Mouse (Mus musculus) layer of hippocampus, adult 9-10 months (tissue): ENCODE results near the gene Mgarp.
"Not testable (repeated sequence)": the region's sequence is repeated elsewhere in the genome, so short reads cannot be mapped to it uniquely, and the experiment has no call there.

Experiments
- DNase-seq: peaks from one replicate; pipeline ENCODE4 v3.0.0; 2022; ENCODE audit warnings: low spot score

The Mgarp gene

DNA sequence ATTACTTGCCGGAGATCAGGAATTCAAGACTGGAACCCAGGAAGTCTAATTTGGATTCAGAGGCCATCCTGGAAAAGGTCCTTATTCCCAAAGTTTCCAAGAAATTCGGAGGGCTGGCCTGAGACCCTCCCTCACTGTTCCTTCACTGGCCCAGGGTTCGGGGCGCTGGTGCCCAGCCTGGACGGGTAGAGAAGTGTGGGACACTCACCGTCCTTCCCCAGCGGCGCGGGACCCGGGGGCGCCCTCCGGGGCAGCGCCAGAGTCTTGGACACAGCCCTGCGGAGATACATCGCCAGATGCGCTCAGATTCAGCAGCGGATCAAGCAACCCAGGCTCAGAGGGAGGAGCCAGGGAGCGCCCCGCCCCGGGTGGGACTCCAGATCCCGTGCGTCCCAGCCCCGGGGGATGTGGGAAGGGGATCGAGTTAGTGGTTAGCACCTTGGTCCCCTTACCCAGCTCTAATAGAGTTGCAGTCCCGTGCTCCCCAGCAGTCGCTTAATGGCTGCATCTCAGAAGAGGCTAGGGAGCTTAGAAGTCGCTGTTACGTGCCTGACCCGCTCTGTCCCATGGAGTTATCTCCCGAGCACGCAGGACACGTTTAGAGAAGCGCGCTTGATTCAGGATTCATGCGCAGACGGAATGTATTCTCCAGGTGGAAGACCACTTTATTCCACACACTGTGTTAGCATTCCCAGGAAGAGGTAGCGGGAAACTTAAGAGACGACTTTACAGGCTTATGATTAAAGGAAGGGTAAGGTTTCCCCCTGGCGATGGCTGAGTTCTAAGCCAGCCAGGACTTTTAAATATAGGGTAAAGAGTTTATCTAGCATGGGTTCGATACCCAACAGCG lies at the start of gene Mgarp:
TSS of gene Mgarp (minus strand) at position 520 of the 850 bp plus-strand sequence.
- no peak for DNase-seq

DNA sequence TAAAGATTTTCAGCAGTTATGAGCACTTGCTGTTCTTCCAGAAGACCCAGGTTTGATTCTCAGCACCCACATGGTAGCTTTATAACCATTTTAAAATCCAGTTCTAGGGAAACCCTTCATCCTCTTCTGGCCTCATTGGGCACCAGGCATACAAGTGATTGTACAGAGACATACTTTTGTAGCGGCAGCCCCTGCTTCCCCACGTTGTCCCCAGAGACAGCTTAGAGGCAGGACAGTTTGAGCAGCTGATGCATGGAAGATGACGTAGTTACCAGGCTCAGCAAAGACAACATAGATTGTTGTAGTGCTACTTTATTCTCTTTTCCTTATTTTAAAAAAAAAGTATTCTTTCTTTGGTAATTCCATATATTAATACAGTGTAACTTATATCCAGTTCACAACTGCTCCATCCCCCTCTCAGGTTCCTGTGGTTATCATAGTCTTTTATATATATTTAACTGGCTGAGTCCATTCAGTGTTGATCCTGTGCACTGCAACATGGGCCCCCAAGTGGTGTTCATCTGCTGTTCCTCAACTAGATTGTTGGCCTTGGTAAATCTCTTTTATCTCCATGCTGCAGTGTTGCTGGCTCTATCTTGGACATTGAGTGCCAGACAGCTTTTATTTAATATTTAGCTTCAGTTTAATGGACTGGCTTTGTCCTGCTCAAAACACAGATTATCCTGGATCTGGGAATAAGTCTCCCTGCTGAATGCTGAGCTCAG lies 38.5 kb upstream of the Mgarp start:
- no peak for DNase-seq

DNA sequence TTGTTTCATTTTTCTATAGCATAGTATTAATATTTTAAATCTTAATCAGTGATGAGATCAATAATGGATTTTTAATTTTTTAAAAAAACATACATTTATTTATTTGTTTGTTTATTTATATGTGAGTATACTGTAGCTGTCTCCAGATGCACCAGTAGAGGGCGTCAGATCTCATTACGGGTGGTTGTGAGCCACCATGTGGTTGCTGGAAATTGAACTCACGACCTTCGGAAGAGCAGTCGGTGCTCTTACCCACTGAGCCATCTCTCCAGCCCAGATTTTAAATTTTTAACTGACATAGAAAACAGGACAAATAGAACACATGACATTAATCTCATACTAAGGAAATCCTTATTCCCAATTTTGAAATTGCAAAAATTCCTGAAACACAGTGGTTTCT lies 37.8 kb upstream of the Mgarp start:
- DNase-seq: not testable (repeated sequence)

DNA sequence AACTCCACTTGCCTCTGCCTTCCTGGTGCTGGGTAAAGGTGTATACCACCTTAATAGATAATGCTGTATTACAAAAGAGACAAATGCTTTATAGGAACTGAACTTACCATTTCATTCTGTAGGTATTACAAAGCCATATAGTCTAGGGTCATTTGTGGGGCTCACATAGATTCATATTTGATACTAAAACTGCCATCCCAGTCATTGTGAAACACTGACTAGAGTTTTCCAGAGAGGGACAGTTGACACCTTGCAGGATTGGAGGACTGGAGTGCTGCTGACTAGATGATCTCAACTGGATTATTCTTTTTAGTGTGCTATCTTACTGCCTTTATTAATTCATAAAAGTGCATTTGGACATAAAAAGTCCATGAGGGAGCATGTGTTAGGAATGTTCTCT lies 28.9 kb upstream of the Mgarp start:
- no peak for DNase-seq

DNA sequence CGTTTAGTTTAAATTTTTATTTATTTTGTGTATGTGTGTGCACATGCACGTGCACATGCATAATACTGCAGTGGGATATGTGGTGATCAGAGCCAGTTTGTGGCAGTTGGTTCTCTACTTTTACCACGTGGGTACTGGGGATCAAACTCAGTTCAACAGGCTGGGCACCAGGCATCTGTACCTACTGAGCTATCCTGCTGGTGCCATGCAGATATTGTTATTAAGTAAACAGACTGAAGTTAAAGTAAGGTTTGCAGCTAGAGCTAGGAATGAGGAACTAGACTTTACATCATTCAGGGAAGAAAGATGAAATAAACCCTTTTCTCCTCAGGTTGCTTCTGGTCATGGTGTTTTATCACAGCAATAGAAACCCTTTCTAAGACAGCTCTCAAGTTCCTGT lies 25.4 kb upstream of the Mgarp start:
- no peak for DNase-seq

DNA sequence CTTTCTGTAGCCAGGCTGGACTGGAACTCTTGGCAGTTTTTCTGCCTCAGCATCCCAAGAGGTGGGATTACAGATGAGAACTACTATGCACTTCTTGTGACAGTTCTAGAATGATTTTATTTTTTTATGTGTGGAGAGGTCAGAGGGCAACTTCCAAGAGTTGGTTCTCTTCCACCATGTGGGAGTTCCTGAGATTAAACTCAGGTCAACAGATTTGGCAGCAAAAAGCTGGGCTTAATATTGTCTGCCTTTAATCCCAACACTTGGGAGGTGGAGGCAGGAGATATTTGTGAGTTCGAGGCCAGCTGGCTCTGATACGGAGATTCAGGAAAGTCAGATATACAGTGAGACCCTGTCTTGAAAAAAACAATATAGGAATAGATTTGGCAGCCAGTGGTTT lies 21.4 kb upstream of the Mgarp start:
- no peak for DNase-seq

DNA sequence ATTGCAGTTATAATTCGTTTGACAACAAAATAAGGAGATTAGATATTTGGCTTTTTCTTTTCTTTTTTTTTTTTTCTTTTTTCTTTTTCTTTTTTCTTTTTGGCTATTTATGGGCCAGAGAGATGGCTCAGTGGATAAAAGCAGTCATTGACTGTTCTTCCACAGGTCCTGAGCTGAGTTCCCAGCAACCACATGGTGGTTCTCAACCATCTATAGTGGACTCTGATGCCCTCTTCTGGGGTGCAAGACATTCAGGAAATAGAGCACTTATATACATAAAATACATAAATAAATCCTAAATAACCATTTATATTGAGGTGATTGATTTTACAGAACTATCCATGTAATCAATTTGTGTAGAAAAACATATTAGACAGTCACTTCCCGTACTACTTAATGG lies 20.9 kb upstream of the Mgarp start:
- DNase-seq: no peak

DNA sequence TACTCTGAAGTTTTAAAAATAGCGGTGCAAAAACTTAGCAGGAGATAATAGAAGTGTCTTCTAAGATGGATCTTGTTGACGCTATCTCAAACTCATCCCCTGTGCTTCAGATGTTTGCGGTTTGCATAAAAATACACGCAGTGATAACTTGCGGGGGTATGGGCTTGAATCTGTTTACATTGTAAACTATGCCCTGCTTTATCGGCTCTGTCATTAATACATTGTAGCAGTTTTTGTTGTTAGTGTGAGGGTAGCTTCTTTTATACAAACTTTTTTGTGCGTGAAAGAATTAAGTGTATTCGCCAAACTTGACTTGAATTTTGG lies 20.6 kb upstream of the Mgarp start:
- no peak for DNase-seq

DNA sequence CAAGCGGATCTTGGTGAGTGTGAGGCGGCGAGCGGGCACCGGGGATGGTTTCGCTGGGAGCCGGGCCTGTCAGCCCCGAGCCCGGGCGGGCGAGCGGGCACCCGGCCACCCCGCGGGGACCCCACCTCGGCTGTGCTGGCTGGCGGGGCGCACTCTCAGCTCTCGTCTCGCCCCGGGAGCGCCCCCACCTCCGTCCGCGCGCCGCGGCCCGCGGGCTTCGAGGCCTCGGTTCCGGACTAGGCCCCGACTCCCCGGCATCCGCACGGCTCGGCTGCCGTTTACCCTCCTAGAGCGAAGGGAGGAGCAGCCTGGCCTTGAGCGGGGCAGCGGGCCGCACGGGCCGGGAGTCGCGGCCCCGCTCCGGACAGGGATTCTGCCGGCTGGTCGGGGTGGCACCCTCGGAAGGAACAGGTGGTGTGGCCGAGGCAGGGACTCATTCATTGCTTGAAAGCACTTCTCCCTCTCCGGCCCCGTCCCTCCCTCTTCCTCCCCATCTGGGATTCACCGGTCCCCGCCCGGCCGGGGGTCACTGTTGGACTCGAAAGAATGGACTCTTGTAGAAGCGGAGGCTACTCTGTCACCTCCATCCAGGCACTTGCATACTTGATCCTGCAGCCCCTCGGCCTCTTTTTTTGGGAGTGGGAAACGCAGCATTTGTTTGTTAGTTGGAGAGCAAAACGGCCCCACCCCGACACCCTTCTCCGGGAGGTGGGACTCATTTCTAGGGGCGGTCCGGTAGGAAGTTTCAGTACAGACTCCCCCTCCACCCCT lies 20.0 kb upstream of the Mgarp start:
- no peak for DNase-seq

DNA sequence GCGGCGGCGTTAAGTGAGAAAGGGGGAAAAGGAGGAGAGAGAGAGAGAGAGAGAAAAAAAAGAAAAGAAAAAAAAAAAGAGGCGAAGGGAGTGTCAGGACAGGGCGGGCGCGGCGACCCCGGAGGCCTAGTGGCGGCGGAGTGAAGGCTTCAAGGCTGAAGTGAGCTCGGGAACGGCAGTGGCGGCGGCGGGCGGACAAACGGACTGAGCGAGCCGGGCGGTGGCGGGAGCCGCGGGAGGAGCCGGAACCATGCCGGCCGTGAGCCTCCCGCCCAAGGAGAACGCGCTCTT lies 19.5 kb upstream of the Mgarp start:
- DNase-seq: no peak

DNA sequence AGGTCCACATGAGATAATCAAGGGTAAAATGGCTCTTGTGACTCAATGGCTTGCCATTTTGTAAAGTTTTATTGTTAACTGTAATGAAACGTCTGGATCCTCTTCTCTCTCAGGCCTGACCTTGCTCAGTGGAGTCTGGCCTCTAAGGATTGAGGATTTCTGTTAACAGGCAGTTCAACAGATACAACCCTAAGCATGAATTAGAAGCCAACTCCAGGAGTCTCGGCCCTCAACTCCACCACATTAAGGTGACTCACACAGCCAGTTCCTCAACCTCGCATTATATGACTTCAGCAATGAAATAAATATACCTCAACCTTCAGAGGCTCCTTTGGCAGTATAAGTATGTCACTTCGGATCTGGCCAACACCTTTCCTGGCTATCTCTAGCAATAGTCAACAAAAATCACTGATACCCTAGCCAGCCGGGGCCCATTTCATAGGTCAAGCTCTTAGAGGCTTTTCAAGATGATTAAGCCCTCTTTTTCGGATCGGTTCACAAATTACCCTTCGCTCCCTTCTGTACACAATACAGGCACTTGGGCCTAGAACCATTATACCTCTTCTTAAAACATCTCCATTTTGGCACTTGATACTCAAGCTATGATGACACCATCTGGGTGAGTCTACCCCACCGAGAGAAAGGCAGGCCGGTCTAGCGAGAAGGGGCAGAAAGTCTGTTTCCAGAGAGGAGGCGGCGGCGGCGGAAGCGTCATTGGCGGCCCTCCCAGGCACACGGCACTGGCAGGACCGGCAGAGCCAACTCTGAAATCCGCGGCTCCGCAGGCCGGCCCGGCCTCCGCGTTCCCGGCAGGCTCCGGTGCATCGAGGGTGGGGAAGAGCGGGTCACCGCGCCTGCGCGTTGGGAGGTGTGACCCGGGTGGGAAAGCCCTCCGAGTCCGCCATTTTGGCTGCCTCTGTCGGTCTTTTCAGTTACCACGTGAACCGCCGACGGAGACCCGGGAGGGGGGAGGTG lies 18.8 kb upstream of the Mgarp start, which contains the start of gene Naa15:
TSS of gene Naa15 (plus strand) at position 51 of the 975 bp plus-strand sequence.
- peak; percentile 73 for DNase-seq

DNA sequence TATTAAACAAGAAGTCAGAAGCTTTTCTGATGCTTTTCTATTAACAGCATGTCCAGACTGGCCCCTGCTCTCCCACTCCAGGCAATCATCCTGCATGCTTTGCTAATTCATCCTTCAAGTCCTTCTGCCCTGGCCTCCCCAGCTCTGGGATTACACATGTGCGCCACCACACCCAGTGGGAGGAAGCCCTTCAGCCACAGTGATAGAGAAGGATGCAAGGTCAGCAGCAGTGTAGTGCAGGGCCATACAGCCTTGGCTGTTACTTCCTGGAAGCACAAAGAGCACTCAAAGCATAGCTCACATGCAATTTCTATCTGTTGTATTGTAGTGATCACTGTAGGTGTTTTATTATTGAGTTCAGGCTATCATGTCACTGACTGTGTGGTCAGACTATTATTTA lies 16.7 kb upstream of the Mgarp start:
- DNase-seq: no peak

DNA sequence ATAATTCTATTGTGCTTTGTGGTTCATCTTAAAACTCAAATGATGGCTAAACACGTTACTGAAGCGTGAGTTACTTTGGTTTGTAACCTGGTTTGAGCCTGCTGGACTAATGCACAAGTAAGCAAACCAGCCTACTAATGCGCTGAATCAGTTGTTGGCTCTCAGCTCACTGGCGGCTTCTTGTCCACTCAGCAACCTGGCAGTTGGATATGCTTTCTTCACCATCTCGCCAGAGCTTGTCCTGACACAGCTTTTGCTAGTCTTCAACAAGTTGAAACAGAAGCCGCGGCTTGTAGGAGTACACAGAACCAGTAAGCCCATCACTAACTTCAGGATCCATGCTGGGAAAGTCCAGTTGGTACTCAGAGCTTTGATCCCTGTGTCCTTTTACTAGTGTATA lies 15.9 kb upstream of the Mgarp start:
- DNase-seq: no peak

DNA sequence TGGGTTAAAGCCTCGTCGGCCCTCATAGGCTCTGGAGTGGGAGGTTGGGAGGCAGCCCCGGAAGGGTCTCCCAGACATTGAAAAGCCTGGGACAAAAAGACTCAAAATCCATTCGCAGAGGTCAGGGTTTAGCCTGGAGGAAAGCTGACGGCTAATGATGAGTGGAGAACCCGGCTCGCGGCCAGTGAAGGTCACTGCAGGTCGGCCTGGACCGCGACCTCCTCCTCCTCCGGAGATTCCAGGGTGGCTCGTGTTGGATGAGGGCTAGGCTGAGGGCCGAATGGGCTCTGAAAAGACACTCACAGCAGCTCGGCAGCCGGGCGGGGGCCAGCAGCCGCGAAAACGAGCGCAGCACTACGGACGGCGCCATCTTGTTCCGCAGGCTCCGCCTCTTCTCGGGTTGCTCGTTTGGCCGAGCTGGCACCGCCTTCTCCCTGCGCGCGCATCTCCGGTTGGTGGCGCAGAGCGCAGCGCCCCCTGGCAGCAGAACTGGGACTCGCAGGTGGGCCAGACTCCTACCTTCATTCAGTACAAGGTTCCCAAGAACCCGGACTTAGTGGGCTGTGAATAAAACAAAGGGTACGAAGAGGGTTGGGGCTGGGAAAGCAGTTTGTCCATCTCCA lies 12.1 kb upstream of the Mgarp start, which contains the start of gene Ndufc1:
TSS of gene Ndufc1 (minus strand) at position 428 of the 623 bp plus-strand sequence.
- peak; percentile 93 for DNase-seq

DNA sequence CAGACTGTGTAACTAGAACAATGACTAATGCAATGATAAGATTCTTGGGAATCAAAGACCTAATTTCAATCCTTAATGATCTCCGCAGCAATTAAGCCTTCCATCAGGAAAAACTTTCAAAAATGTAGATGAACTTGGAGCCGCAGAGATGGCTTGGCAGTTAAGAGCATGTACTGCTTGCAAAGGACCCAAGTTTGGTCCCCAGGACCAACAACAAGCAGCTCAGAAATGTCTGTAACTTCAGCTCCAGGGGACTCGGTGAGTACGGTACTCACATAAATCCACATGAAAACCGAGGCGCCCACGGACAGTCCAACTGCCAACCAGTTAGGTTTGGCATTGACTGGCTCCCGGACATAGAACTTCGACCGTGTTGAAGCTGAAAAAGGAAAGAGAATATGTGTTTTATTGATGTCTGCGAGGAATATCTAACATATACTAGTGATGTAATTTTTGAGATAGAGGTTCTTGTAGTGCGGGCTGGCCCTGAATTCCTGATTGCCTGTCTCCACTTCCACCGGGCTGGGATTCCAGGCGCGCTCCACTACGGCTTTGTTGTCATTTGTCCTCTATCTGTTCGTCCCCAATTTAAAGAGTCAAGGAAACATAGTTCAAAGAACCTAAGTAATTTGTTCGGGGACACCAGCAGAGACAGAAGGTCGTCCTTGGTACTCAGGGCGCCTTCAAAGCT lies 11.5 kb upstream of the Mgarp start:
- peak; percentile 8 for DNase-seq

DNA sequence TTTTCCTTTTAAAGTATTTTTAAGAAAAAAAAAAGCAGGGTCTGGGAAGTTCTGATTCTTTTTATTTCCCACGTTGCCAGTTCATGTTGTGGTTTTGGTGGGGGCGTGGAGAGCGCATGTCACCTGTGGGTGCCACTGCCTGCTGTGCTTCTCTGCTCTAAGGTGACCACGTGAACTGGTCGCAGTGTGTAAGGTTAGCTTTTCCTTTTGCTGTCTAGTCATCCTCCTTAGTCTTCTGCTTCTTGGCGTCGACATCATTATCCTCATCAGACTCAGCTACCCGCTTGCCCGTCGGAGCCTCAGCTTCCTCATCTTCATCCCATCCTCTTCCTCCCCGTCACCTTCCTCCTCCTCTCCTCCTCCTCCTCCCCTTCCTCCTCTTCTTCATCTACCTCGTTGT lies 6.1 kb upstream of the Mgarp start:
- no peak for DNase-seq

DNA sequence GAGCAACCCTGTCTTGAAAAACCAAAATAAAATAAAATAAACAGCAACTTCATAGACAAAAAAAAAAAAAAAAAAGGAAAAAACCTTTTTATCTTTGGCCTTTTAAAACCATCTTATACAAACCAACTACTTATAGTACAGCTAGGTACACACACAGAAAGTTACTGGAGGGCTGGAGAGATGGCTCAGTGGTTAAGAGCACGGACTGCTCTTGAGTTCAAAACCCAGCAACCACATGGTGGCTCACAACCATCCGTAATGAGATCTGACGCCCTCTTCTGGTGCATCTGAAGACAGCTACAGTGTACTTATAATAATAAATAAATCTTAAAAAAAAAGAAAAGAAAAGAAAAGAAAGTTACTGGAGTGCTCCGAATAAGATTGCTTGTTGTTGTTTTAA lies 5.5 kb upstream of the Mgarp start:
- not testable (repeated sequence) for DNase-seq

DNA sequence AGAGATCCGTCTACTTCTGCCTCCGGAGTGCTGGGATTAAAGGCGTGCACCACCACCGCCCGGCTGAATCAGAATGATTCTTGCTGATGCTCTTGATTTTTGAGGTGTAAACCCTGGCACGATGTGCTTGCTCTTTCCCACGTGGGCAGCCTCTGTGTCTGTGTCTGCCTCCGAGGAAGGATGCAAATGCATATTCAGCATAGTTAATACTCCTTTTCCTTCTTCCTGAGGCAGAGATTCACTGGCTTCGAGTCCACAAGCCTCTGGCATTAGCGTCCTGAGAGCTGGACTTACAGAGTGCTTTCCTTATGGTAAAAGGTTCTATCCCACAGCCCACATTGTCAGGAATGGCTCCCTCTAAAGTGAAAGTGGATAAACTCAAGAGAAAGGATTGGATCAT lies 4.1 kb upstream of the Mgarp start:
- no peak for DNase-seq

DNA sequence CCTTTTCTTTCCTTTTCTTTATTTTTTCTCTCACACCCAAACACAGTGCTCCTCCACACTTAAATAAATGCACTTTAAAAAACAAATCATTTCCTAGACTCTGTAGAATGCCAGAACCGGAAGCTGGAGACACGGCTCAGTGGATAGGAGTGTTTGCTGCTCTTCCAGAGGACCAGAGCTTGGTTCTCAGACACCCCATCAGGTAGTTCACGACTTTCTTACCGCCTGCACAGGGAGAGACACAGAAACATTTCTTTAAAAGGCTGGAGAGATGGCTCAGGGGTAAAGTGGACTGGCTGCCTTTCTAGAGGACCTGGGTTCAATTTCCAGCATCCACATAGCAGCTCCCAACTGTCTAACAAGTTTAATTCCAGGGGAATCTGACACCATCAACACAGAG lies 3.0 kb upstream of the Mgarp start:
- no peak for DNase-seq

DNA sequence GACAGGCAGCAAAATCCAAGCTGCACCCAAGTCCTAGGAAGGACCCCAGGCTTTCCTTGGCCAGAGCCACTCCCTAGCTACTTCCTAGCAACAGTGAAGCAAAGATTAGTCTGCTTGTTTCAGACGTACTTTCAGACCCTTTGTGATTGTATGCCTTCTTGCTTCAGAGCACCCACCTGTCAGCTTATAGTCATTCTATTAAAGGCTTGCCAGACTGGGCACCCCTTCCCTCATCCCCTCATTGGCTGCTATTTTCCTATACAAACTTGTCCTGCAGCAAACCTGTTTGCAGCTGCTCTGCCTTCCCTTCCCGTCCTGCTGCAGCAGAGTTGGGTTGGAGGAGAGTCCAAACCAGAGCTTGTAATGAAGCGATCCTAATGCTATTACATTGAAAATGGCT lies 2.1 kb upstream of the Mgarp start:
- no peak for DNase-seq
